In the genomic region with DNA sequence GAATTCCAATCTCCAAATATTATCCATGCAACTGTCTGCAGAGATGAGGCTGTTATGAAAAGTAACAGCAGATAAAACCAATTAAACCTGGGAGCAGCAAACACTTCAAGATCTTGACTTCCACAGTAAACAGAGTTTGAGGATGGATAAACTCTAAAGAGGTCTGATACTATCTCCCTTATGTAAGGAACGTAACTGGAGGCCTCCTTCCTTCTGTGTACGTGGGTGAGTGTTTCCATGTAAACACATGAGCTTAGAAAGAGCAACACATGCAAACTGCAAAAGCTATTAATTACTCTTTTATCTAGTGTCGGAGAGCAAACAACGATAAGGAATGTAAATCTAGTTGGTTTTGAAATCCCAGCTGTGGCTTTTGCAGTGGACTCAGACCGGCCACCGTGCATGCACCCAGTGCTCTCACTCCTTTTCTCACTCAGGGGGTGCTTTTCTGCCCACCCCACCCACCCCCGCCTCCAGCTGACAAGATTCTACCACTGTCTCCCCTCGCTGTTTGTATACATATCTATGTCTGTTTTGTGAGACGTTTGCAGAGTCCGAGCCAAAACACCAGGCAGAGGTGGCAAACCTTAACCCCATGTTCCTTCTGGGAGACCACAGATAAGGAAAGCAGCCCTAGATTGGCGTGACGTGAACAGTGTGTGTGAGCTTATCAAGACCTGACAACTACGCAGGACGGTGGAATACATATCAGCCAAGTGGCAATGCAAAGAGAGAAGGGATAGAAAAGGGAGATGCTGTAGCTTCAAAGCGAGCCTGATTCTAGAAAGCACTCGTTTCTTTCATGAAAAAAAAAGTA, we compare ENCODE assay signal across 14 mouse cellular contexts.
DNase-seq lines count a peak whose midpoint lies in the region; ATAC-seq and TF ChIP-seq lines count a peak whose summit lies in the region.
"Had no signal": no experiment of that assay in that cellular context is flagged by ENCODE, and none has a peak within 500 bp of the region (broad histone marks: within the 10 kb centered on the region; RNA-seq: fewer than 3 reads in every experiment).

No protein-coding gene starts in this region.

- H3K4me1 ChIP-seq in kidney, embryonic 15.5 days, result peaks cover 42% of the 10 kb centered on the region
- H3K4me1 ChIP-seq in kidney, adult 2 months (ENCODE audit: control insufficient read depth, insufficient read depth, low read length), result peaks cover 7% of the 10 kb centered on the region; the same call in 1 of the 2 replicates
- peaks cover 3 to 5% of the 10 kb centered on the region in 2 experiments; a peak in 3 of 4 replicates for H3K4me1 ChIP-seq in MEL (ENCODE audit: control insufficient read depth in 1 of 2, insufficient read depth in 2 of 2, low read length in 2 of 2)
- H3K4me1 ChIP-seq in liver, embryonic 12.5 days, result peaks cover 57% of the 10 kb centered on the region
- H3K4me1 ChIP-seq: embryonic facial prominence, embryonic 15.5 days had no signal

- TF ChIP-seq EP300 in MEL (IDR thresholded peaks at IDR 0.05; ENCODE audit: low read depth in 1 of 2, low read length in 2 of 2), result peak; percentile 93 to 95

- no peak overlapping the region for H3K4me3 ChIP-seq in kidney, embryonic 15.5 days (replicated peaks)
- H3K4me3 ChIP-seq in kidney, adult 2 months (ENCODE audit: insufficient read depth, low read depth, low read length), result no peak overlapping the region
- H3K4me3 ChIP-seq in MEL (ENCODE audit: control insufficient read depth in 1 of 2, insufficient read depth in 1 of 2, low read depth in 2 of 2, low read length in 2 of 2), result peak overlapping the region in 1 of 2 experiments; percentile 17; a peak in 1 of 4 replicates
- peak overlapping the region; percentile 28; the same call in 1 of the 2 replicates for H3K4me3 ChIP-seq in liver, embryonic 12.5 days
- H3K4me3 ChIP-seq: embryonic facial prominence, embryonic 15.5 days; hindbrain, embryonic 10.5 days; myocyte had no signal

- TF ChIP-seq CTCF in kidney, adult 2 months (conservative IDR thresholded peaks at IDR 0.05; ENCODE audit: insufficient read depth, insufficient read length, low read depth, low read length), result no peak
- no peak for TF ChIP-seq CTCF in MEL (IDR thresholded peaks at IDR 0.05 in 2 of 3, conservative IDR thresholded peaks at IDR 0.05 in 1 of 3; ENCODE audit: control insufficient read depth in 1 of 3, insufficient read depth in 1 of 3, low read depth in 2 of 3, low read length in 3 of 3, poor library complexity in 1 of 3, severe bottlenecking in 1 of 3)

- peak overlapping the region; percentile 34 for H3K4me2 ChIP-seq in kidney, embryonic 15.5 days
- peak overlapping the region; percentile 67 for H3K4me2 ChIP-seq in liver, embryonic 12.5 days
- H3K4me2 ChIP-seq: embryonic facial prominence, embryonic 15.5 days had no signal

- no peak for TF ChIP-seq POLR2A in kidney, adult 2 months (IDR thresholded peaks at IDR 0.05; ENCODE audit: low read depth, low read length)
- no peak for TF ChIP-seq POLR2A in MEL (IDR thresholded peaks at IDR 0.05; ENCODE audit: control insufficient read depth in 1 of 2, insufficient read depth in 1 of 2, low read depth in 1 of 2, low read length in 2 of 2, poor library complexity in 1 of 2)

- 37% methylated on average over 16 of the region's 16 CpGs for WGBS in kidney, embryonic 15.5 days
- 49% methylated on average over 16 of the region's 16 CpGs for WGBS in kidney, adult 2 months
- 8% methylated on average over 16 of the region's 16 CpGs for WGBS in liver, embryonic 12.5 days (ENCODE audit: insufficient replicate concordance)

- peaks cover 12% of the 10 kb centered on the region for H3K27me3 ChIP-seq in kidney, embryonic 15.5 days
- H3K27me3 ChIP-seq in kidney, adult 2 months (replicated peaks; ENCODE audit: control insufficient read depth, insufficient read depth, low read length), result no peaks in the 10 kb centered on the region; the same call in 1 of the 2 replicates
- H3K27me3 ChIP-seq in MEL (ENCODE audit: control insufficient read depth in 1 of 2, insufficient read depth in 2 of 2, low read length in 2 of 2), result no peaks in the 10 kb centered on the region
- 0 out of 2 replicates have a peak, but pooled peaks cover 3% of the 10 kb centered on the region for H3K27me3 ChIP-seq in liver, embryonic 12.5 days (replicated peaks)
- H3K27me3 ChIP-seq: embryonic facial prominence, embryonic 15.5 days had no signal

- no peak for DNase-seq in kidney, adult 2 months
- peak; percentile 87 for DNase-seq in MEL (ENCODE audit: low read depth, low spot score)
- no peak for DNase-seq in cerebellum, postnatal 4 days (ENCODE audit: low spot score in 2 of 2)
- DNase-seq in T-cell, adult 2 months (ENCODE audit: low spot score), result no peak
- DNase-seq in frontal cortex, postnatal 10 days (ENCODE audit: low spot score in 2 of 2), result no peak
- DNase-seq: adrenal gland, postnatal 25 days; cerebellum, adult 9-11 months; thymus, postnatal 14 days had no signal

- H3K9me3 ChIP-seq in kidney, embryonic 15.5 days (replicated peaks), result no peaks in the 10 kb centered on the region
- H3K9me3 ChIP-seq in MEL (replicated peaks; ENCODE audit: insufficient read depth, low read length), result no peaks in the 10 kb centered on the region
- H3K9me3 ChIP-seq in liver, embryonic 12.5 days (replicated peaks), result no peaks in the 10 kb centered on the region
- H3K9me3 ChIP-seq: embryonic facial prominence, embryonic 15.5 days; hindbrain, embryonic 10.5 days had no signal

- TF ChIP-seq RAD21 in MEL (IDR thresholded peaks at IDR 0.05; ENCODE audit: low read depth, low read length), result no peak

- H3K79me2 ChIP-seq in MEL (ENCODE audit: control insufficient read depth, insufficient read depth, low read length, poor library complexity), result no peaks in the 10 kb centered on the region

- no peaks in the 10 kb centered on the region for H3K36me3 ChIP-seq in kidney, embryonic 15.5 days
- H3K36me3 ChIP-seq in kidney, adult 2 months (ENCODE audit: control insufficient read depth, insufficient read depth, low read length), result no peaks in the 10 kb centered on the region
- peaks cover 0 to 21% of the 10 kb centered on the region in 2 experiments; a peak in 2 of 4 replicates for H3K36me3 ChIP-seq in MEL (ENCODE audit: control insufficient read depth in 1 of 2, insufficient read depth in 2 of 2, low read length in 2 of 2)
- H3K36me3 ChIP-seq in liver, embryonic 12.5 days, result no peaks in the 10 kb centered on the region
- H3K36me3 ChIP-seq: embryonic facial prominence, embryonic 15.5 days; hindbrain, embryonic 10.5 days had no signal

- 0 out of 2 replicates have a peak overlapping the region, but pooled peaks have one; percentile 11 for H3K27ac ChIP-seq in kidney, embryonic 15.5 days
- no peak overlapping the region for H3K27ac ChIP-seq in kidney, adult 2 months (ENCODE audit: insufficient read depth, low read depth, low read length)
- no peak overlapping the region for H3K27ac ChIP-seq in MEL (ENCODE audit: control insufficient read depth, low read depth, low read length)
- peak overlapping the region; percentile 87 for H3K27ac ChIP-seq in liver, embryonic 12.5 days
- H3K27ac ChIP-seq: embryonic facial prominence, embryonic 15.5 days; hindbrain, embryonic 10.5 days had no signal

- ATAC-seq in kidney, embryonic 15.5 days (replicated peaks; ENCODE audit: low FRiP score), result no peak
- peak; percentile 91 for ATAC-seq in common myeloid progenitor, adult 5-6 weeks (replicated peaks; ENCODE audit: low read depth, poor library complexity, severe bottlenecking)
- peak; percentile 99 for ATAC-seq in liver, embryonic 12.5 days

- H3K9ac ChIP-seq in kidney, embryonic 15.5 days, result no peak overlapping the region
- no peak overlapping the region for H3K9ac ChIP-seq in MEL (ENCODE audit: control insufficient read depth, low read depth, low read length, poor library complexity, severe bottlenecking)
- H3K9ac ChIP-seq in liver, embryonic 12.5 days, result no peak overlapping the region
- H3K9ac ChIP-seq: embryonic facial prominence, embryonic 15.5 days had no signal

TF ChIP-seq in MEL, 35 proteins besides CTCF, POLR2A, EP300 and RAD21 (continues in another document):
- TF ChIP-seq MYB (IDR thresholded peaks at IDR 0.05; ENCODE audit: low read depth, low read length), result peak; percentile 37; the same call in 1 of the 2 replicates
- TF ChIP-seq JUND (IDR thresholded peaks at IDR 0.05; ENCODE audit: low read depth, low read length), result 0 out of 2 replicates have a peak, but pooled peaks have one; percentile 49
- TF ChIP-seq KAT2A (conservative IDR thresholded peaks at IDR 0.05; ENCODE audit: low read depth, low read length), result no peak
- TF ChIP-seq POLR2AphosphoS5 (IDR thresholded peaks at IDR 0.05; ENCODE audit: borderline replicate concordance, low read depth, low read length), result no peak
- peak; percentile 24; the same call in 1 of the 2 replicates for TF ChIP-seq ZNF384 (IDR thresholded peaks at IDR 0.05; ENCODE audit: low read depth, low read length)
- peak; percentile 76 for TF ChIP-seq TAL1 (IDR thresholded peaks at IDR 0.05; ENCODE audit: low read length)
- TF ChIP-seq ELF1 (IDR thresholded peaks at IDR 0.05; ENCODE audit: low read depth, low read length), result no peak
- TF ChIP-seq GATA1 (IDR thresholded peaks at IDR 0.05; ENCODE audit: low read depth, low read length), result peak; percentile 96
- TF ChIP-seq CHD2 (IDR thresholded peaks at IDR 0.05; ENCODE audit: low read length), result no peak
- TF ChIP-seq USF2 (IDR thresholded peaks at IDR 0.05; ENCODE audit: borderline replicate concordance in 1 of 2, insufficient read depth in 1 of 2, low read depth in 1 of 2, low read length in 2 of 2), result no peak
- no peak for TF ChIP-seq ZKSCAN1 (IDR thresholded peaks at IDR 0.05; ENCODE audit: low read depth, low read length)
- no peak for TF ChIP-seq MXI1 (IDR thresholded peaks at IDR 0.05; ENCODE audit: low read depth, low read length)
- TF ChIP-seq TBP (IDR thresholded peaks at IDR 0.05; ENCODE audit: low read depth, low read length), result 0 out of 2 replicates have a peak, but pooled peaks have one; percentile 35
- TF ChIP-seq E2F4 (IDR thresholded peaks at IDR 0.05; ENCODE audit: borderline replicate concordance, low read depth, low read length), result no peak
- no peak for TF ChIP-seq NELFE (IDR thresholded peaks at IDR 0.05; ENCODE audit: low read depth, low read length)
- TF ChIP-seq MAX (IDR thresholded peaks at IDR 0.05; ENCODE audit: low read length), result 0 out of 2 replicates have a peak, but pooled peaks have one; percentile 19
- no peak for TF ChIP-seq UBTF (IDR thresholded peaks at IDR 0.05; ENCODE audit: borderline replicate concordance, insufficient read depth, low read depth, low read length)
- TF ChIP-seq SMC3 (IDR thresholded peaks at IDR 0.05; ENCODE audit: low read depth, low read length), result no peak
- peak; percentile 65; the same call in 1 of the 2 replicates for TF ChIP-seq BHLHE40 (IDR thresholded peaks at IDR 0.05; ENCODE audit: borderline replicate concordance, low read depth, low read length)
- peak; percentile 89 for TF ChIP-seq RCOR1 (IDR thresholded peaks at IDR 0.05; ENCODE audit: low read depth, low read length)
- TF ChIP-seq ETS1 (IDR thresholded peaks at IDR 0.05; ENCODE audit: low read depth, low read length), result peak; percentile 85
- peak; percentile 95 for TF ChIP-seq TCF12 (IDR thresholded peaks at IDR 0.05; ENCODE audit: low read depth, low read length)
- TF ChIP-seq CHD1 (IDR thresholded peaks at IDR 0.05; ENCODE audit: low read depth, low read length), result no peak

Comparison
In these comparisons a context has a peak if more than half of its experiments do, and no peak if none do; other contexts are left out.
1. H3K27ac ChIP-seq: peak in kidney, embryonic 15.5 days (single experiment) and liver, embryonic 12.5 days (single experiment); none in kidney, adult 2 months (single experiment) and MEL (single experiment).